Mouse (Mus musculus) ES-E14 (cell line): Measurements from ENCODE around the gene Vash1.

Experiments
- HCFC1 ChIP-seq: IDR thresholded peaks from 2 replicates; pipeline ENCODE4 v1.6.1; 2012; ENCODE audit warnings: low read length, inconsistent platforms, borderline replicate concordance; ENCODE audit not compliant: insufficient read depth
- MAFK ChIP-seq: IDR thresholded peaks from 2 replicates; pipeline ENCODE4 v1.6.1; 2014; ENCODE audit warnings: mild to moderate bottlenecking, low read depth, low read length, inconsistent platforms; ENCODE audit not compliant: insufficient read depth
- ZC3H11A ChIP-seq: IDR thresholded peaks from 2 replicates; pipeline ENCODE4 v1.6.1; 2012; ENCODE audit warnings: low read depth, mild to moderate bottlenecking, inconsistent platforms, low read length, borderline replicate concordance

- TF ChIP-seq HCFC1 (no peak), ZC3H11A (no peak), MAFK (no peak)
These were observed 8.2 kb downstream of the Vash1 start for GRCm38 (mm10) chr12:86686551-86687330.
